Mouse (Mus musculus): Measurements from ENCODE around the gene Dnah14. TPM values are rescaled to one million over a fixed set of nuclear protein-coding genes. Genes with fewer than 3 reads are reported as not detected.

Dnah14 gene
- 0.02 TPM in 1 of 2 replicates, not detected in the other for polyA plus RNA-seq (2012; ENCODE audit: low replicate concordance)

GRCm38 (mm10) chr1:181576322-181576721, at the start of gene Dnah14:
Gene Dnah14 (plus strand): TSS chr1:181576559.

DNA sequence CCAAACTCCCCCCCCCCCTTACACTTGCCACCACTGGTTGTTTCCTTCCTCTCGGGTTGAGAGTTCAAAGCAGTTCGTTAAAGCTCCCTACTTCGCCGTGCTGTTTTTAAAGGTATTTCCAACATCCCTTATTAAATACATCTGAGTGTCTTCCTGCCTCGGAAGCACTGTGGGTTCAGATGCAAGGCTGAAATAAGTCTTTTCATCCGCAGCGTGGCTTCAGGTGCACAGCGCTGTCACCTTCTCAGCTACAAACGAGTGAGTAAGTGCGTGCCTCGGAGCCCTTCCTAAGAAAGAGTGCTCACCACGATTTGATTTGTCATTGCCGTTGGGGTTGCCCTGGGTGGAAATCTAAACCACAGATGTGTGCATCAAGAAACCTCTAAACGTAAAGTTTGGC, 266.4 kb downstream of the Dnah14 start, which contains the start of gene Lbr:
Gene Lbr (minus strand): TSS at position 266 of the 400 bp plus-strand sequence.

Other genes with a start within 250 kb of the Dnah14 start
- not detected in 2 replicates for gene Cnih3, start 223.9 kb upstream of the Dnah14 start, polyA plus RNA-seq (2012; ENCODE audit: low replicate concordance)
- gene Ccdc121, start 65.1 kb upstream of the Dnah14 start, polyA plus RNA-seq (2012; ENCODE audit: low replicate concordance) = not detected in 2 replicates